Mouse (Mus musculus) lung, adult 2 months (tissue): Measurements from ENCODE around the gene Ppm1b. TPM values are rescaled to one million over a fixed set of nuclear protein-coding genes. Genes with fewer than 3 reads are reported as not detected.

Experiments
- DNase-seq: peaks from one replicate; pipeline ENCODE4 v3.0.0; 2022
- H3K4me1 ChIP-seq: fragments of 200-500 bp; 2 replicates; pipeline ENCODE4 v1.6.1; 2011; ENCODE audit warnings: low read length; ENCODE audit not compliant: control insufficient read depth, insufficient read depth
- H3K4me3 ChIP-seq: fragments of 200-500 bp; replicated peaks from 2 replicates; pipeline ENCODE3; 2011; ENCODE audit warnings: low read depth, mild to moderate bottlenecking, control low read depth, low read length; ENCODE audit errors: extremely low read depth
- CTCF ChIP-seq: fragments of 200-500 bp; IDR thresholded peaks from 2 replicates; pipeline ENCODE4 v1.5.1; 2011; ENCODE audit warnings: mild to moderate bottlenecking, low read length, control low read depth; ENCODE audit not compliant: insufficient read depth
- POLR2A ChIP-seq: fragments of 200-500 bp; IDR thresholded peaks from 2 replicates; pipeline ENCODE4 v1.6.1; 2011; ENCODE audit warnings: low read depth, mild to moderate bottlenecking, control low read depth, low read length, borderline replicate concordance; ENCODE audit errors: extremely low read depth
- WGBS: fragments of 180-500 bp; shearing (Covaris S2); methylation state at CpG from one replicate; pipeline ENCODE4 v1.1.7; 2018; 5-methylcytosine and 5-hydroxymethylcytosine counted together
- polyA plus RNA-seq: library from polyadenylated mRNA; depleted of rRNA; stranded (reverse); fragments of >200 nt; gene quantifications from 2 replicates; pipeline ENCODE4 v1.2.3, GENCODE M21; 2012

Ppm1b gene
- polyA plus RNA-seq, 1 experiment, result 34.3 TPM

DNA sequence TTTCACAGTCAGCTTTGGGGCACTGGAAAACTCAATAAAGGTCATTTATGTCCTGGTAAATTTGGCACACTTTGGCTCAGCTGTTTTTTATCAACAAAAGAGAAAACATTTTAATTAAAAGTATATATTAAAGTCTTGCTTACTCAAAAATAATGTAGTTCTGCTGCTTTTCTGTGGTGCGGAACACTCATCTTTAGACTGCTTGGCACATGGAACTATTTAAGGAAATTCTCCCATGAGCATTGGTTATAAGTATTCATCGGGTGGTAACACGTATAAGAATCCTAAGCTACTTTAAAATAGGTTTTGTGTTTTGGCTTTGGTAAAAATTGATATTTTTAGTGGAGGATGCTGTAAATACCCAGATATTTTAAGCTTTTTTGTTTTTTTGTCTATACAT, 58.1 kb downstream of the Ppm1b start:
- Histone ChIP-seq H3K4me3 (no peak overlapping the region), H3K4me1 (no peaks in the 10 kb centered on the region)
- TF ChIP-seq POLR2A (no peak), CTCF (no peak)
- DNase-seq, result no peak
- WGBS, result 93% methylated on average over 3 of the region's 3 CpGs

DNA sequence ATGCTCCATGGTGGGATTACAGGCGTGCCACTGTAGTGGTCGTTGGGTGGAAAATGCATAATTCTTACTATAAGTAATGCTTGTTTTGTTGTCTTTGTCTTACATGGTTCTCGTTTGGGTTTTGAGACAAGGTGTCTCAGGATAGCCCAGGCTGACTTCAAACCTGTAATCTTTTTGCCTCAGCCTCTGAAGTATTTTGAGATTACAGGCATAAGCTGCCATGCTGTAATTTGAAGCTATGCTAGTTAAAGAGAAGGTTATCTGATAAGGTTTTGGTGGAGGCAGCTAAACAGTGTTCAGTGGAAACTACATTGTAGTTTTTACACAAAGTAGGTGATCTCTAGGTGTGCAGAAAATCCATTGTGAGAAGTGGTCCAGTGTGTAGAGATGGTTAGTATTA, 61.8 kb downstream of the Ppm1b start:
- Histone ChIP-seq H3K4me1 (no peaks in the 10 kb centered on the region), H3K4me3 (no peak overlapping the region)
- WGBS, result 88% methylated on average over 3 of the region's 3 CpGs
- no peak for TF ChIP-seq CTCF
- TF ChIP-seq POLR2A, result no peak
- no peak for DNase-seq

DNA sequence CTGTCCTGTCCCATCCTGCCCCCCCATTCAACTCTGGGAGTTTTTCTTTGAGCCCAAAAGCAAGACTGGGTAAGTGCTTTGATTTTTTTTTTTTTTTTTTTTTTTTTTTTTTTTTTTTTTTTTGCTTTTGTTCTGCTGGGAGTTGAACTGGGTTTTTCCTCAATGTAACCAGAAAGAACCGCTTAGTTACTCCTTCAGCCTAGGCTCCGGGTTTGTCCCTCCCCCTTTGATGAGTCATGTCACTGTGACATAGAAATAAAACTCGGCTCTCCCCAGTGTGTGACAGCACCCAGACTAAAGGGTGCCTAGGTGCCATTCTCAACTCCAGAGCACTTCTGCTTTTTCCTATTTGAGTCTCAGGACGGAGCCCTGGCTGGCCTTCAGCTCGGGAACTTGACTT, 62.3 kb downstream of the Ppm1b start:
- Histone ChIP-seq H3K4me3 (no peak overlapping the region), H3K4me1 (no peaks in the 10 kb centered on the region; the same call in 1 of the 2 replicates)
- no peak for TF ChIP-seq POLR2A
- TF ChIP-seq CTCF, result no peak
- 65% methylated on average over 5 of the region's 5 CpGs for WGBS
- DNase-seq, result no peak

DNA sequence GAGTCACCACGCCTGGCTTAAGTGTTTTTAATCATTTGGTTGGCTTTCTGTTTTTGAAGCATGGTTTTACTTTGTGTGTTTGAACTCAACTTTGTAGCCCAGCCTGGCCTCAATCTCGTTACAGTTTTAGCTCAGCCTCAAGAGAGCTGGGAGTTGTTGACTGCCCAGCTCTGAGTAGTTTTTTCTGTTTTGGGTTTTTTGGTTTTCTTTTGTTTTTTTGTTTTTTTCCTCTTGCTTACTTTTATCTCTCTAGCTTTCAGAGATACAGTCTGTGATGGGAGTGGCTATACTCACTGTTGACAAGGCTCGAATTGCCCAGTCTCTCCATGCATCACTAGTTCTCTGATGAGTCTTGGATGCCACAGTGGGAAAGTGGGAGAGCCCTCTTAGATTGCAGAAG, 63.8 kb downstream of the Ppm1b start:
- no peak for DNase-seq
- no peaks in the 10 kb centered on the region; the same call in 1 of the 2 replicates for H3K4me1 ChIP-seq
- H3K4me3 ChIP-seq, result no peak overlapping the region
- TF ChIP-seq POLR2A, result no peak
- TF ChIP-seq CTCF, result no peak
- WGBS, result 88% methylated on average over 3 of the region's 3 CpGs

DNA sequence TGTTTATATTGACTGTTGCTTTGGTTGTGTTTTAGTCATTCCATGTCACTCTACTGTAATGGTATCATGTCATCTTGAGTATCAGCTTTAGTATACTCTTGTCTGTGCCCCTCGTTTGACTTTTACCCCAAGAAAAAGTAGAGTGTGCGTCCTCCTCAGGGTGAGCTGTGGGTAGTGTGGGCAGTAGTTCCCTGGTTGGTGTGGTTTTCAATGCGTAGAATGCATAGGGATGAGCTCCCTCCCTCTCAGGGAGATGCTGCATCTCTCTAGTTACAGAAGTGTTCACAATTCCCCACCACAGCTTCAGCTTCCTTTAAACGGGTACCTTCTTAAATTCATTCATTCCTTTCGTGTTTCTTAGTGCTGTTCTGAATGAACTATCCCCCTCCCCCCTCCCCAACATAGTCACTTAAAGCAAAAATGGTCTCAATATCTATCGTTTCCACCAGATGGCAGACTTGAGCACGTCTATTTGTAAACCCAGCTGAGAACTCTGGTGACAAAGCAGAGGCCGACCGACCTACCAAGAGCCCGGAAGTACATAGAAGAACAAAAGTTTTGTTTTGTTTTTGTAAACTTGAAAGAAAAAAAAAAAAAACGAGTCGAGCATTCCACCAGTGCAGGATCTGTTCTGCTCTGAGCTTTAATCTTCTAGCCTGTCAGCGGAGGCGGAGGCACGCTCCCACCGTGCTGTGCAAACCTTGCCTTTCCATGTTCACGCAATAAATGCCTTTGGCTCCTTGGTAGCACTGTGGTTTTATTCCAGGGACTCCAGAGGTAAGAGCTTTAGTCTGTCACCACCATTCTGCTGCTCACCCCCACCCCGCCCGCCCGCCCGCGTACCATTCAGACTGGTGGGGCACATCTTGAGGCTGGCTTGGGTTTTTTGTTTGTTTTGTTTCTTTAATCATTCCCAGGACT, 67.0 kb downstream of the Ppm1b start:
- WGBS, result 51% methylated on average over 22 of the region's 22 CpGs
- Histone ChIP-seq H3K4me3 (peak overlapping the region; percentile 64), H3K4me1 (no peaks in the 10 kb centered on the region; the same call in 1 of the 2 replicates)
- DNase-seq, result no peak
- TF ChIP-seq POLR2A (no peak), CTCF (peak; percentile 31; the same call in 1 of the 2 replicates)

DNA sequence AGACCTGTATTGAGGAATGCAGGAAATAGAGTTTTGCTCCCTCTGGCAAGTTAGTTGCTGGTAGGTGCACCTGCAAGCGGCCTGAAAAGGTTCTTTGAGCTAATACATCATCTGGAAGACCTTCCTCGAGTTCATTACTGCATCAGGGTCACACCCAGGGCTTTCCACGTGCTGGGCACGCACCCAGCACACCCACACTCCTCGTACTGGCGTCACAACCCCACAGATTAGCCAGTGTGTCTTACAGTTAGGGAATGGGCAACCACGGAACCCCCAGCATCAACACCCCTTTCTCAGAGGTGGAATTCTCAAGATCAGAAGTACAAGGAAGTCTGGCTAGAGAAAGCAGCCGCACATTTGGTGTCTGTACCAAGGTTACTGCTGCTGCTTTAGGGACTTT, 67.7 kb downstream of the Ppm1b start:
- no peak for DNase-seq
- H3K4me3 ChIP-seq, result no peak overlapping the region
- 77% methylated on average over 8 of the region's 8 CpGs for WGBS
- H3K4me1 ChIP-seq, result no peaks in the 10 kb centered on the region; the same call in 1 of the 2 replicates
- TF ChIP-seq CTCF, result no peak
- TF ChIP-seq POLR2A, result no peak

DNA sequence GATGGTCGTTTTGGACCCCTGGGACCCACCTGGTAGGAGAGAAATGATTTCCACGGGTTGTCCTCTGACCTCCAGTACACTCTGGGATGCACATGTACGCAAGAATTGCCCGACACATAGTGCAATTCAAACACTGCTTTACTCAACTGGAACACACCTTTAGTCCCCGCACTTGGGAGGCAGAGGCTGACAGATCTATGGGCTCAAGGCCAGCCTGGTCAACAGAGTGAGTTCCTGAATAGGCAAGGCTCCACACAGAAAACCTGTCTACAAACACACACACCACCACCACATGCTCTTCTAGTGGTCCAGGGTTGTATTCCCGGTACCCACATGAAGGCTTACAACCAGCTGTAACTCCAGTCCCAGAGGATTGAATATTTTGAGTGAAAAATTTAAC, 68.6 kb downstream of the Ppm1b start:
- no peak for DNase-seq
- TF ChIP-seq CTCF, result no peak
- TF ChIP-seq POLR2A, result no peak
- WGBS, result 79% methylated on average over 6 of the region's 6 CpGs
- Histone ChIP-seq H3K4me1 (no peaks in the 10 kb centered on the region; the same call in 1 of the 2 replicates), H3K4me3 (no peak overlapping the region)

DNA sequence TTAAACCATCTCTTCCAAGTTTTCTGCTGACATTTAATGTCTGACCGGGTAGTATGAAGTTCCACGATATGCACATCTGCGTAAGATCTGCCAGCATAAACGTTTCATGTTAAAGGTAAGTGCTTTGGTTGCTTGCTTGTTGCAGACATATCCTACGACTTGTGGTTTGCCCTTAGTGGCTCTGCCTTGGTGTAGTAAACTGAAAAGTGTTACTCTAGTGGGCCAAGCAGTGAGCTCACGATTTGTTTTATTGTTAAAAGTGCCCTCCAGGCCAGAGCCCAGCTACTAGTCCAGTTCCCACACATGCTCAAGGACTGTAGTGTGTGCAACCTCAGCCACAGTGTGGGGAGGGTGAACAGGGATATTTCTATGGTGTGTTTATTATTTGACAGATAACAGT, 69.9 kb downstream of the Ppm1b start:
- 78% methylated on average over 6 of the region's 6 CpGs for WGBS
- no peak for TF ChIP-seq POLR2A
- TF ChIP-seq CTCF, result no peak
- no peak for DNase-seq
- no peaks in the 10 kb centered on the region; the same call in 1 of the 2 replicates for H3K4me1 ChIP-seq
- H3K4me3 ChIP-seq, result no peak overlapping the region

DNA sequence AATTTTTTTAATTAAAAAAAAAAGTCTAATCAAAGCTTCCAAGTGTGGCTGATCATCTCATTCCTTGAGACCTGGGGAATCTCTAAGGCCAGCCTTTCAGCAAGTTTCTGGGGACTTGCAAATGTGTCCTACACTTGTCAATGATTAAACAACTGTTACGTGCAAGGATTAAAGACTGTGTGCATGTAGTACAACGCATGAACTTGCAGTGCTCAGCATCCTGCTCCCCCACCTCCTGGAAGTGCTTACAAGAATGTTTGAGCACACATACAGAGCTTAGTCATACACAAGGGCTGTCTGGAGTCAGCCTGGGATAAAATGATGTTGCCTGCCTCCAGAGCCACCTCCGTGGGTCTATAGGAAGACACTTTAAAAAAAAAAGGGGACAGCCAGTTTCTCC, 70.7 kb downstream of the Ppm1b start:
- WGBS, result 63% methylated on average over 3 of the region's 3 CpGs
- Histone ChIP-seq H3K4me3 (no peak overlapping the region), H3K4me1 (no peaks in the 10 kb centered on the region; the same call in 1 of the 2 replicates)
- DNase-seq, result no peak
- TF ChIP-seq CTCF (no peak), POLR2A (no peak)

DNA sequence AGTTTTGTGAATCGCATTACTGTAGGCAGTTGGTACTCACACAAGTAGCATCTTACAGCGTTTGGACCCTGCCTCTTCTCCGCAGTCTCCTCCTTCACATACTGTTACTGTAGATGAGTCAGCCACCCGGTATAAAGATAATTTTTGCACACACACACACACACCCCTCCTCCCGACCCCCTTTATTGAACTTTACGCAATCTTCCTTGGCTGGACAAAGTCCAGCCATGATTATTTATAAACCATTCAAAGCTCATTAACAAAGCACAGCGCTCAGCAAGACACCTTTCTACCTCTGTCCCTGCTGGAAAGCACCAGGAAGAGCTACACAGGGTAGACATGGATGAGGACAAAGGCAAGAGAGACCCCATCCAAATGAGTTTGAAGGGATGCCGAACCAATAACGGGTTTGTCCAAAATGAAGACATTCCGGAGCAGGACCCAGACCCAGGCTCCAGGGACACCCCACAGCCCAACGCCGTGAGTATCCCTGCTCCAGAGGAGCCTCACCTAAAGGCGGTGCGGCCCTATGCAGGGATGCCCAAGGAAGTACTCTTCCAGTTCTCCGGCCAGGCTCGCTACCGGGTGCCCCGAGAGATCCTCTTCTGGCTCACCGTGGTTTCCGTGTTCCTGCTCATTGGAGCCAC, 71.7 kb downstream of the Ppm1b start, which contains the start of gene Slc3a1:
Gene Slc3a1, plus strand, starts transcription at position 284 of the 647 bp plus-strand sequence.
- 85% methylated on average over 20 of the region's 20 CpGs for WGBS
- no peak for DNase-seq
- Histone ChIP-seq H3K4me3 (no peak within 1 kb of the TSS), H3K4me1 (no peaks in the 10 kb centered on the region; the same call in 1 of the 2 replicates)
- TF ChIP-seq CTCF (no peak), POLR2A (no peak)
